In genomic region chr1:54679556-54679955, GRCm38 (mm10) we compare ENCODE assay signal across 33 mouse cellular contexts.
"Had no signal": no experiment of that assay in that cellular context is flagged by ENCODE, and none has a peak within 500 bp of the region (broad histone marks: within the 10 kb centered on the region; RNA-seq: fewer than 3 reads in every experiment).

No protein-coding gene starts in this region.

- H3K36me3 ChIP-seq: heart, embryonic 15.5 days; hindbrain, embryonic 10.5 days; hindbrain, embryonic 12.5 days; intestine, embryonic 15.5 days; kidney, embryonic 15.5 days had no signal

- DNase-seq: heart, postnatal 10 days; heart, postnatal 14 days; heart, postnatal 4 days; kidney, adult 11 months; kidney, adult 18-20 months; kidney, adult 2 months; kidney, adult 8-10 months; kidney, adult 9 months; kidney, postnatal 10 days; kidney, postnatal 14 days; kidney, postnatal 25 days; kidney, postnatal 36 days; kidney, postnatal 4 days; layer of hippocampus, adult 9-11 months; layer of hippocampus, postnatal 36 days had no signal

- H3K4me2 ChIP-seq: heart, embryonic 11.5 days; heart, embryonic 12.5 days; heart, embryonic 13.5 days; heart, embryonic 15.5 days; hindbrain, embryonic 12.5 days; hindbrain, embryonic 13.5 days; hindbrain, embryonic 14.5 days; hindbrain, embryonic 15.5 days; intestine, embryonic 15.5 days; kidney, embryonic 15.5 days had no signal

- H3K4me1 ChIP-seq: heart, embryonic 12.5 days; heart, embryonic 15.5 days; hindbrain, embryonic 10.5 days; hindbrain, embryonic 12.5 days; hindbrain, embryonic 13.5 days; intestine, embryonic 15.5 days; kidney, embryonic 15.5 days had no signal

- H3K27me3 ChIP-seq: heart, embryonic 12.5 days; heart, embryonic 13.5 days; heart, embryonic 15.5 days; hindbrain, embryonic 12.5 days; hindbrain, embryonic 13.5 days; hindbrain, embryonic 15.5 days; intestine, embryonic 15.5 days; kidney, embryonic 15.5 days had no signal

- H3K4me3 ChIP-seq: heart, embryonic 12.5 days; heart, embryonic 13.5 days; heart, embryonic 15.5 days; hindbrain, embryonic 10.5 days; hindbrain, embryonic 12.5 days; hindbrain, embryonic 13.5 days; hindbrain, embryonic 15.5 days; intestine, embryonic 15.5 days; kidney, embryonic 15.5 days; layer of hippocampus, adult 2 months had no signal

- H3K27ac ChIP-seq: heart, embryonic 13.5 days; heart, embryonic 15.5 days; hindbrain, embryonic 10.5 days; hindbrain, embryonic 12.5 days; hindbrain, embryonic 13.5 days; hindbrain, embryonic 14.5 days; hindbrain, embryonic 15.5 days; hindbrain, postnatal 0 days; intestine, embryonic 15.5 days; kidney, embryonic 15.5 days; kidney, postnatal 0 days; layer of hippocampus, adult 2 months had no signal

- H3K9me3 ChIP-seq: heart, embryonic 13.5 days; heart, embryonic 15.5 days; hindbrain, embryonic 10.5 days; hindbrain, embryonic 12.5 days; hindbrain, embryonic 13.5 days; hindbrain, embryonic 15.5 days; intestine, embryonic 15.5 days; kidney, embryonic 15.5 days had no signal

- H3K9ac ChIP-seq: heart, embryonic 12.5 days; heart, embryonic 13.5 days; heart, embryonic 15.5 days; hindbrain, embryonic 12.5 days; hindbrain, embryonic 13.5 days; hindbrain, embryonic 14.5 days; hindbrain, embryonic 15.5 days; intestine, embryonic 15.5 days; kidney, embryonic 15.5 days had no signal

- ATAC-seq: hindbrain, embryonic 16.5 days; hindbrain, postnatal 0 days; inflammation-experienced regulatory T-cells, adult 6 months; intestine, embryonic 15.5 days; intestine, embryonic 16.5 days; intestine, postnatal 0 days had no signal
